Mouse (Mus musculus) intestine, embryonic 16.5 days (tissue): ENCODE measurements around the gene Fgf16. TPM values are rescaled to one million over a fixed set of nuclear protein-coding genes. Genes with fewer than 3 reads are reported as not detected.

Source experiments
- ATAC-seq: fragments of 200-750 bp; cut with Nextera tagmentation; 2 replicates; pipeline ENCODE4 v1.8.0; 2017; ENCODE audit warnings: moderate TSS enrichment, moderate library complexity
- H3K27ac ChIP-seq: fragments of 300-500 bp; sonication (generic); 2 replicates; pipeline ENCODE4 v1.5.1; 2014; ENCODE audit warnings: mild to moderate bottlenecking, low read length
- H3K27me3 ChIP-seq: fragments of 300-500 bp; sonication (generic); replicated peaks from 2 replicates; pipeline ENCODE4 v1.6.1; 2014; ENCODE audit warnings: low read length, control low read depth, mixed read lengths; ENCODE audit not compliant: control insufficient read depth, insufficient read depth
- H3K36me3 ChIP-seq: fragments of 300-500 bp; sonication (generic); 2 replicates; pipeline ENCODE4 v1.6.1; 2014; ENCODE audit warnings: low read length, control low read depth; ENCODE audit not compliant: control insufficient read depth, insufficient read depth
- H3K4me1 ChIP-seq: fragments of 300-500 bp; sonication (generic); 2 replicates; pipeline ENCODE4 v1.6.1; 2014; ENCODE audit warnings: low read length, control low read depth, mixed read lengths; ENCODE audit not compliant: control insufficient read depth, insufficient read depth
- H3K4me2 ChIP-seq: fragments of 300-500 bp; sonication (generic); 2 replicates; pipeline ENCODE4 v1.6.1; 2014; ENCODE audit warnings: low read depth, low read length, control low read depth
- H3K4me3 ChIP-seq: fragments of 300-500 bp; sonication (generic); 2 replicates; pipeline ENCODE4 v1.5.1; 2014; ENCODE audit warnings: mild to moderate bottlenecking, low read length
- H3K9ac ChIP-seq: fragments of 300-500 bp; sonication (generic); 2 replicates; pipeline ENCODE4 v1.6.1; 2014; ENCODE audit warnings: low read depth, low read length
- H3K9me3 ChIP-seq: fragments of 300-500 bp; sonication (generic); 2 replicates; pipeline ENCODE4 v1.6.1; 2016; ENCODE audit warnings: low read length, control low read depth; ENCODE audit not compliant: control insufficient read depth
- WGBS: fragments of 180-500 bp; shearing (Covaris S2); extraction: QIAGEN DNeasy Blood & Tissue Kit; methylation state at CpG from one replicate; pipeline ENCODE4 v1.1.7; 2014; 5-methylcytosine and 5-hydroxymethylcytosine counted together
- polyA plus RNA-seq: library from polyadenylated mRNA; unstranded; fragments of >200 nt; fragmentation: Nextera tagmentation; extraction: Ambion mirVana; gene quantifications from 2 replicates; pipeline ENCODE4 v1.2.1, GENCODE M21; 2015

The Fgf16 gene
- not detected in 2 replicates for polyA plus RNA-seq

DNA sequence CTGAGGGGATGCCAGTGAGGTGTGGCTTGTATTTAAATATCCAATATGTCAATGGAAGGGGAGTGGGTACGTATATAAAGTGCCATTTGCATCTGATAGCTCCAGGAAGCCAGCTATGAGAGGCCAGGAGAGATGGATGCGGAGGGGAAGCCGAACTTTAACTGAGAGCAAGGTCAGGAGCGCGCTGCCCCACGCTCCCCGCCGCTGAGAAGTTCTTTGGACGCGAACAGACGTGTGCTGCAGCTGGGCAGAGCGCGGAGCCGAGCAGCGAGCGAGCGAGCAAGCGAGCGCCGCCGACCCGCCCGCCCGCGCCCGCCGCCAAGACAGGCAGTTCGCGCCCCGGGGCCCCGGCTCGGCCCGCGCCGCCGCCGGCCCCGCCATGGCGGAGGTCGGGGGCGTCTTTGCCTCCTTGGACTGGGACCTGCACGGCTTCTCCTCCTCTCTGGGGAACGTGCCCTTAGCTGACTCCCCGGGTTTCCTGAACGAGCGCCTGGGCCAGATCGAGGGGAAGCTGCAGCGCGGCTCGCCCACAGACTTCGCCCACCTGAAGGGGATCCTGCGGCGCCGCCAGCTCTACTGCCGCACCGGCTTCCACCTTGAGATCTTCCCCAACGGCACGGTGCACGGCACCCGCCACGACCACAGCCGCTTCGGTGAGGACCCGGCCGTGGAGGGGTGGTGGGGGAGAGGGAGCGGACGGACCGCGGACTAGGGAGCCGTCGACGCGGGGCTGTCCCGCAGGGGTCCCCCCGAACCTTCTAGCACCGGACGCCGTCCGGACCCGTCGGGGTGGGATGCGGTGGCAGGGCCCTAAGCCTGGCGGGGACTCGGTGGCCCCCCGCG is at the start of gene Fgf16:
TSS of gene Fgf16 (plus strand) at position 118 of the 843 bp plus-strand sequence.
- peaks cover 36% of the 10 kb centered on the region for H3K27me3 ChIP-seq
- peak within 1 kb of the TSS; percentile 51; the same call in 1 of the 2 replicates for H3K9ac ChIP-seq
- WGBS: 8% methylated on average over 49 of the region's 86 CpGs
- no peaks in the 10 kb centered on the region for H3K9me3 ChIP-seq
- H3K4me3 ChIP-seq: peak within 1 kb of the TSS; percentile 48
- H3K4me2 ChIP-seq: peak within 1 kb of the TSS; percentile 62
- no peak within 1 kb of the TSS for H3K27ac ChIP-seq
- no peaks in the 10 kb centered on the region for H3K36me3 ChIP-seq
- H3K4me1 ChIP-seq: no peaks in the 10 kb centered on the region
- ATAC-seq: peak; percentile 64

DNA sequence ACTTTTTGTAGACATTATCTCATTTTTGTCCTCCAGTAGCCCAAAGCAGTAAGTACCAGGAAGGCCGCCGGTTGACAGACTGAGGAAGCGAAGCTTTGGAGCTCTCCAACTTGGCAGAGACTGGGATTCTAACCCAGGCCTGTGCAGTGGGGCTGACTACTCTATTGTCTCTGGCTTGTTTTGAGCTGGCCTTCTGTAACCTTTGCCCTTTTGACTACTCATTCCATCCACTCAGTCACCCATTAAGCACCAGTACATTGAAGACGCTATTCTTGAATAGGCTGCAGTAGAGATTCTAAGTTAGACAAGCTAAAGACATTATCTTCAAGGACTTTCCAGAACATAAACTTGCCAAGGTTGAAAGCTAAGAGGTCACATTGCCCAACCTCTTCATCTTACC is 49.3 kb upstream of the Fgf16 start:
- no peak overlapping the region for H3K4me3 ChIP-seq
- no peak overlapping the region for H3K4me2 ChIP-seq
- H3K27ac ChIP-seq: no peak overlapping the region
- no peak overlapping the region for H3K9ac ChIP-seq
- 0 out of 2 replicates have a peak, but pooled peaks cover 2% of the 10 kb centered on the region for H3K27me3 ChIP-seq
- no peaks in the 10 kb centered on the region for H3K4me1 ChIP-seq
- no peak for ATAC-seq
- no peaks in the 10 kb centered on the region for H3K9me3 ChIP-seq
- WGBS: 85% methylated on average over 4 of the region's 4 CpGs
- no peaks in the 10 kb centered on the region for H3K36me3 ChIP-seq

- Histone ChIP-seq H3K4me2 (no peak overlapping the region), H3K9ac (no peak overlapping the region)
- 94% methylated on average over 7 of the region's 7 CpGs for WGBS
Observed at GRCm38 (mm10) chrX:105715789-105716321, 48.2 kb upstream of the Fgf16 start.

DNA sequence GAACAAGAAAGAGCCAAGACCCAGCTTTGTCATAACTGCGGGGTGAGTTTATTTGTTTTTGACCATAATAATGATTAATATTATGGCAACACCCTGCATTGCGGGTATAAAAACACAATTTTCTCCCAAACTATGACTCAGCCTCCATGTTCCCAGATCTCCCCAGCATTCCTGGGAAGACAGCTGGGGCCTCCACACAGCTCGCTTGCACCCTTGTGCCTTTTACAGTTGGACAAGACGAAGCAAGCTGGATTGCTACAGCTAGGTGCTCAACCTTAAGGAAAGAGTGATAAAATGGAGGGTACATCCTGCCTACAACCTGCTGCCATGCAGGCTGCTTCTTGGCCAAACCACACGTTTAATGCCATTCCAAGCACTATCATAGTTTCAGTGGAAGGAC is 45.7 kb upstream of the Fgf16 start:
- H3K27me3 ChIP-seq: 0 out of 2 replicates have a peak, but pooled peaks cover 2% of the 10 kb centered on the region

More at GRCm38 (mm10) chrX:105715789-105716321, 48.2 kb upstream of the Fgf16 start:
- ATAC-seq: no peak
- Histone ChIP-seq H3K27me3 (0 out of 2 replicates have a peak, but pooled peaks cover 2% of the 10 kb centered on the region), H3K27ac (no peak overlapping the region), H3K9me3 (no peaks in the 10 kb centered on the region), H3K4me1 (no peaks in the 10 kb centered on the region), H3K4me3 (no peak overlapping the region), H3K36me3 (no peaks in the 10 kb centered on the region)

DNA sequence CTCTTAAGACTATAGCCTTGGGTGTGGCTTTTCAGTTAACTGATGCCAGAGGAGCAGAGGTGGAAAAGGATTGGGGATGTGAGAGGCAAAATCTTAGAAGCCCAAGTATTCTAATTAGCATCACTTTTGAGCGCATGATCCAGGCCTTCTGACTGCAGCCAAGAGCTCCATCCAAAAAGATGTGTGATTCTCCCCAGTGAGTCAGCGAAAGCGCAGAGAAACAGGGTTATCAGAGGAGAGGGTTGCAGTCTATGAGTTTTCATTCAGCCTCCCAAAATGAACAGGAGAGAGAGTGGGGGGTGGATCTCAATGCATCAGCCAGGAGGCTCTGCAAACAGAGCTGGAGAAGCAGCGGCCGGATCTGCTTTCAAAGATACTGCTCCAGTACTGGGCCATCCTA is 45.1 kb upstream of the Fgf16 start:
- ATAC-seq: no peak
- no peaks in the 10 kb centered on the region for H3K27me3 ChIP-seq
- WGBS: 81% methylated on average over 5 of the region's 5 CpGs

More for the DNA sequence above, 45.7 kb upstream of the Fgf16 start:
- no peak overlapping the region for H3K4me2 ChIP-seq
- H3K27ac ChIP-seq: no peak overlapping the region
- no peak for ATAC-seq
- no peaks in the 10 kb centered on the region for H3K36me3 ChIP-seq
- no peak overlapping the region for H3K9ac ChIP-seq
- no peaks in the 10 kb centered on the region for H3K4me1 ChIP-seq
- no peak overlapping the region for H3K4me3 ChIP-seq
- no peaks in the 10 kb centered on the region for H3K9me3 ChIP-seq
- whole genome bisulfite sequencing: 80% methylated on average over 5 of the region's 5 CpGs

GRCm38 (mm10) chrX:105724174-105724573 is 39.9 kb upstream of the Fgf16 start:
- no peaks in the 10 kb centered on the region for H3K4me1 ChIP-seq
- ATAC-seq: no peak
- no peak overlapping the region for H3K9ac ChIP-seq
- no peaks in the 10 kb centered on the region for H3K27me3 ChIP-seq
- 67% methylated on average over 7 of the region's 7 CpGs for WGBS
- H3K36me3 ChIP-seq: no peaks in the 10 kb centered on the region
- H3K9me3 ChIP-seq: no peaks in the 10 kb centered on the region
- H3K4me3 ChIP-seq: no peak overlapping the region
- no peak overlapping the region for H3K4me2 ChIP-seq
- H3K27ac ChIP-seq: no peak overlapping the region

More for the DNA sequence above, 45.1 kb upstream of the Fgf16 start:
- Histone ChIP-seq H3K27ac (no peak overlapping the region), H3K4me1 (no peaks in the 10 kb centered on the region), H3K9me3 (no peaks in the 10 kb centered on the region), H3K4me2 (no peak overlapping the region), H3K4me3 (no peak overlapping the region), H3K9ac (no peak overlapping the region), H3K36me3 (no peaks in the 10 kb centered on the region)

DNA sequence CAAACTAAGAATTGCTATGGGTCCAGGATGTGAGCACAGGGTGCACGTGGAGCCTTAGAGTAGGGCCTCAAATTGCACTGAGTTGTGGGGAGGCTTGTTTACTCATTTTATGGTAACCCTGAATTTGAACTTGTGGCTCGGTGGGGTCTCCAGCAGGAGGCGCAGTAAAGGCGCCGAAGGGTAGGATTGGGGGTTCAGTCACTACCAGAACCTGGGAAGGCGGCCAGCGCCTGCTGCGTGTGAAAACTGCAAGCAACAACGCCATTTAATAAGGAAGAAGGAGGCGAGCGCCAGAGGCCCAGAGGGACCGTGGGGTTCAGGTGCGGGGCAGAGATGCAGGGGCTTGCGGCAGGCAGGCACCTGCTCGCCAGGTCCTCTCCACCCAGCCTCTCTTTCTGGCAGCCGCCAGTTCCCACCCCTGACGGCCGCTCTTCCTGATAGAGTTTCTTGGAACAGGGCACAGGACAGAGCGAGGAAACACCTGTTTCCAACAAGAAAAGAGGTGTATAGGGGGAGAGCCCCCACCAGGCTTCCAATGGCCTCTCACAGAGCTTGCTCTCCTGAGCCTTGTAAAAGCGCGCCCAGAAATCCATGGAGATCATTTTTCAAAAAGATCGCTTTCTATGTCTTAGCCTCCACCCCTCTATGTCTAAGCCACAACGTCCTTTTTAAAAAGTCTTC is 1.1 kb upstream of the Fgf16 start:
- peak; percentile 18 for ATAC-seq
- peaks cover 36% of the 10 kb centered on the region for H3K27me3 ChIP-seq
- no peaks in the 10 kb centered on the region for H3K4me1 ChIP-seq
- no peaks in the 10 kb centered on the region for H3K9me3 ChIP-seq
- no peaks in the 10 kb centered on the region for H3K36me3 ChIP-seq
- H3K27ac ChIP-seq: no peak overlapping the region
- peak overlapping the region; percentile 48 for H3K4me3 ChIP-seq
- peak overlapping the region; percentile 62 for H3K4me2 ChIP-seq
- 14% methylated on average over 23 of the region's 23 CpGs for WGBS
- H3K9ac ChIP-seq: no peak overlapping the region

- 0 out of 2 replicates have a peak, but pooled peaks have one; percentile 13 for ATAC-seq
- Histone ChIP-seq H3K27me3 (peaks cover 36% of the 10 kb centered on the region), H3K9ac (no peak overlapping the region), H3K36me3 (no peaks in the 10 kb centered on the region), H3K4me2 (peak overlapping the region; percentile 62), H3K4me1 (no peaks in the 10 kb centered on the region), H3K4me3 (peak overlapping the region; percentile 48), H3K27ac (no peak overlapping the region), H3K9me3 (no peaks in the 10 kb centered on the region)
- WGBS: 7% methylated on average over 19 of the region's 20 CpGs
Observed at GRCm38 (mm10) chrX:105763612-105764011, 467 bp upstream of the Fgf16 start.
